Mouse (Mus musculus) stomach, embryonic 14.5 days (tissue): Measurements from ENCODE around the gene Itga10. TPM values are rescaled to one million over a fixed set of nuclear protein-coding genes. Genes with fewer than 3 reads are reported as not detected.

Experiments
- ATAC-seq: fragments of 200-750 bp; cut with Nextera tagmentation; 2 replicates; pipeline ENCODE4 v1.8.0; 2017; ENCODE audit warnings: low read depth, moderate TSS enrichment; ENCODE audit not compliant: insufficient number of reproducible peaks, insufficient read depth, low FRiP score
- H3K27ac ChIP-seq: fragments of 300-500 bp; sonication (generic); 2 replicates; pipeline ENCODE4 v1.5.1; 2014; ENCODE audit warnings: mild to moderate bottlenecking, low read length, moderate library complexity, mixed read lengths
- H3K27me3 ChIP-seq: fragments of 300-500 bp; sonication (generic); 2 replicates; pipeline ENCODE4 v1.6.1; 2014; ENCODE audit warnings: low read length, control low read depth, mixed read lengths; ENCODE audit not compliant: control insufficient read depth, insufficient read depth
- H3K36me3 ChIP-seq: fragments of 300-500 bp; sonication (generic); 2 replicates; pipeline ENCODE4 v1.6.1; 2014; ENCODE audit warnings: mild to moderate bottlenecking, control low read depth, low read length, moderate library complexity, mixed read lengths; ENCODE audit not compliant: control insufficient read depth, insufficient read depth
- H3K4me1 ChIP-seq: fragments of 300-500 bp; sonication (generic); 2 replicates; pipeline ENCODE4 v1.6.1; 2014; ENCODE audit warnings: low read length, control low read depth, mixed read lengths; ENCODE audit not compliant: control insufficient read depth, insufficient read depth
- H3K4me2 ChIP-seq: fragments of 300-500 bp; sonication (generic); replicated peaks from 2 replicates; pipeline ENCODE4 v1.6.1; 2014; ENCODE audit warnings: low read depth, low read length, control low read depth
- H3K4me3 ChIP-seq: fragments of 300-500 bp; sonication (generic); 2 replicates; pipeline ENCODE4 v1.5.1; 2014; ENCODE audit warnings: low read depth, low read length, control low read depth
- H3K9ac ChIP-seq: fragments of 300-500 bp; sonication (generic); replicated peaks from 2 replicates; pipeline ENCODE4 v1.6.1; 2014; ENCODE audit warnings: low read depth, mild to moderate bottlenecking, control low read depth, low read length, moderate library complexity, mixed read lengths
- H3K9me3 ChIP-seq: fragments of 300-500 bp; sonication (generic); 2 replicates; pipeline ENCODE4 v1.6.1; 2016; ENCODE audit warnings: low read depth, low read length, control low read depth; ENCODE audit not compliant: control insufficient read depth
- WGBS: fragments of 180-500 bp; shearing (Covaris S2); extraction: QIAGEN DNeasy Blood & Tissue Kit; methylation state at CpG from one replicate; pipeline ENCODE4 v1.1.7; 2014; 5-methylcytosine and 5-hydroxymethylcytosine counted together
- polyA plus RNA-seq: library from polyadenylated mRNA; unstranded; fragments of >200 nt; fragmentation: Nextera tagmentation; extraction: Ambion mirVana; gene quantifications from 2 replicates; pipeline ENCODE4 v1.2.1, GENCODE M21; 2014

Gene Itga10
- polyA plus RNA-seq, 1 experiment from 2014 or later = 1.00 TPM

DNA sequence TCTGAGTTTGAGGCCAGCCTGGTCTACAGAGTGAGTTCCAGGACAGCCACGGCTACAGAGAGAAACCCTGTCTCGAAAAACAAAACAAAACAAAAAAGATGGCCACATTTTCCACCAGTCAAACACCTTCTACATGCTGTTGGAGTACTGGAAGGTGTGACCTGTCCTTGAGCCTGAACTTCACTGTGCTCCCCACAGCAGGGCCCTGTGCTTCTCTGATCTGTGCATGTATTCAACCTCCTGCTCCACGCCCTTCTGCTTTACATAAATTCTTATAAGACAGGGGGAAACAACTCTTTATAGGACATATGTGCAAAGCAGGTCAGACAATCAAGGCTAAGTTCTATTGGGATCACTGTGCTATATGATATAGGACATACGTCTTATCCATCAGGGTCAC, 22.2 kb upstream of the Itga10 start:
- Histone ChIP-seq H3K27me3 (no peaks in the 10 kb centered on the region), H3K4me1 (no peaks in the 10 kb centered on the region), H3K9ac (no peak overlapping the region), H3K27ac (no peak overlapping the region), H3K4me3 (no peak overlapping the region), H3K9me3 (no peaks in the 10 kb centered on the region), H3K4me2 (no peak overlapping the region), H3K36me3 (peaks cover 44% of the 10 kb centered on the region)
- no peak for ATAC-seq
- 94% methylated on average over 4 of the region's 4 CpGs for WGBS

- Histone ChIP-seq H3K4me1 (peaks cover 6% of the 10 kb centered on the region; the same call in 1 of the 2 replicates), H3K9me3 (no peaks in the 10 kb centered on the region), H3K27ac (peak within 1 kb of the TSS; percentile 78), H3K4me2 (peak within 1 kb of the TSS; percentile 72), H3K36me3 (peaks cover 25% of the 10 kb centered on the region), H3K9ac (peak within 1 kb of the TSS; percentile 57), H3K27me3 (no peaks in the 10 kb centered on the region), H3K4me3 (peak within 1 kb of the TSS; percentile 78)
- ATAC-seq = peak; percentile 95
- under 1% methylated on average over 48 of the region's 48 CpGs for whole genome bisulfite sequencing
Measured at GRCm38 (mm10) chr3:96629729-96630600, 15.4 kb upstream of the Itga10 start, which contains the start of gene Rbm8a. Gene Rbm8a, plus strand, starts transcription at chr3:96629933.

DNA sequence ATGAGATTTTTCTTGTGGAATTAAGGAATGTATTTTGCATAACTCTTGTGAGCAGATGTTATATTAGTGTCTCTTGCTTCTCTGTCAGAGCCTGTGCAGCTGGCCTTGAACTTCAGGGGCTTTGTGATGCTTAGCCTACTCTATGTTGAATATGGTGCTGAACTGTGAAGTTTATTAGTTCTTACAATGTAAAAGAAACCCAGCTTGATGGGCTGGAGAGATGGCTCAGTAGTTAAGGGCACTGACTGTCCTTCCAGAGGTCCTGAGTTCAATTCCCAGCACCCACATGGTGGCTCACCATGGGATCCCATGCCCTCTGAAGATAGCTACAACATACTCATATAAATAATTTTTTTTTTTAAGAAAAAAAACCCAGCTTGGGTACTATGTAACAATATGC, 13.3 kb upstream of the Itga10 start:
- ATAC-seq = no peak
- H3K4me2 ChIP-seq = no peak overlapping the region
- peaks cover 12% of the 10 kb centered on the region for H3K4me1 ChIP-seq
- no peak overlapping the region for H3K4me3 ChIP-seq
- H3K27ac ChIP-seq = no peak overlapping the region
- no peaks in the 10 kb centered on the region for H3K27me3 ChIP-seq
- H3K36me3 ChIP-seq = peaks cover 21% of the 10 kb centered on the region
- H3K9ac ChIP-seq = no peak overlapping the region
- H3K9me3 ChIP-seq = no peaks in the 10 kb centered on the region

DNA sequence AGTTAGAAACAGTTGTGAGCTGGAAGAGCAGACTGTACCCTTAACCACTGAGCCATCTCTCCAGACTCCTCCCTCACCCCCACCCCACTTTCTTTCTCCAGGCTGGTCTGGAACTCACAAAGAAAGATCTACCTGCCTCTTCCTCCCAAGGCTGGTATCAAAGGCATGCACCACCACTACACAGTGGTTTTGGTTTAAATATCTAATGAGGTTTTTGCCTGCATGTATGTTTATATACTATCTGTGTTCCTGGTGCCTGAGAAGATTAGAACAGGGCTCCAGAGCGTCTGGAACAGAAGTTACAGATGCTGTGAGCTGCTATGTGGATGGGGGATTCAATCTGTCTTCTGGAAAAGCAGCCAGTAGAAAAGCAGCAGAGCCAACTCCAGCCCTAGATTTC, 11.4 kb upstream of the Itga10 start:
- no peak for ATAC-seq
- WGBS = 72% methylated on average over 1 of the region's 1 CpGs
- H3K27me3 ChIP-seq = no peaks in the 10 kb centered on the region

GRCm38 (mm10) chr3:96634928-96635879, 10.2 kb upstream of the Itga10 start, which contains the start of the genes Pex11b and Gm42957:
Gene Pex11b, plus strand, starts transcription at chr3:96635376.
Gene Gm42957, plus strand, starts transcription at chr3:96635474.
- Histone ChIP-seq H3K4me3 (peak within 1 kb of the TSS; percentile 45), H3K36me3 (peaks cover 42% of the 10 kb centered on the region), H3K27ac (peak within 1 kb of the TSS; percentile 82), H3K4me2 (peak within 1 kb of the TSS; percentile 54), H3K9me3 (no peaks in the 10 kb centered on the region), H3K9ac (peak within 1 kb of the TSS; percentile 43), H3K4me1 (peaks cover 12% of the 10 kb centered on the region), H3K27me3 (no peaks in the 10 kb centered on the region)
- WGBS = 2% methylated on average over 60 of the region's 60 CpGs
- ATAC-seq = peak; percentile 93

More for the DNA sequence above, 11.4 kb upstream of the Itga10 start:
- Histone ChIP-seq H3K9me3 (no peaks in the 10 kb centered on the region), H3K9ac (no peak overlapping the region), H3K36me3 (peaks cover 31% of the 10 kb centered on the region), H3K4me2 (no peak overlapping the region), H3K4me1 (peaks cover 12% of the 10 kb centered on the region), H3K4me3 (no peak overlapping the region), H3K27ac (no peak overlapping the region)

- Histone ChIP-seq H3K27me3 (no peaks in the 10 kb centered on the region), H3K9me3 (no peaks in the 10 kb centered on the region), H3K36me3 (peaks cover 43% of the 10 kb centered on the region), H3K4me1 (peaks cover 10% of the 10 kb centered on the region), H3K4me2 (peak overlapping the region; percentile 54), H3K27ac (peak overlapping the region; percentile 82; the same call in 1 of the 2 replicates), H3K9ac (peak overlapping the region; percentile 43), H3K4me3 (peak overlapping the region; percentile 45)
- no peak for ATAC-seq
- WGBS = 8% methylated on average over 15 of the region's 15 CpGs
Measured at GRCm38 (mm10) chr3:96635906-96636305, 9.5 kb upstream of the Itga10 start.

DNA sequence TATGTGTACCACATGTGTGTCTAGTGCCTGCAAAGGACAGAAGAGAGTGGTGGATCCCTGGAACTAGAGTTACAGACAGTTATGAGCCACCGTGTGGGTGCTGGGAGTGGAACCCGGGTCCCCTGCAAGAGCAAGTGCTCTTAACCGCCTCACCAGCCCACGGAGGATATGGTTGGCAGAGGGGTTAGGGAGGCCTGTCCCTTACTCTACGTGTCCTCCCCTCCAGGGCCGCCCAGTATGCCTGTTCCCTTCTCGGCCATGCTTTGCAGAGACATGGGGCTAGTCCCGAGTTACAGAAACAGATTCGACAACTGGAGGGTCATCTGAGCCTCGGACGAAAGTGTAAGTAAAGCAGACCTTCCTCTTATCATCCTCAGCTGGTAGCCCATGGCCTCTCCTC, 8.9 kb upstream of the Itga10 start:
- Histone ChIP-seq H3K4me1 (peaks cover 10% of the 10 kb centered on the region), H3K36me3 (peaks cover 44% of the 10 kb centered on the region), H3K4me3 (peak overlapping the region; percentile 45), H3K27me3 (no peaks in the 10 kb centered on the region), H3K9ac (peak overlapping the region; percentile 43; the same call in 1 of the 2 replicates), H3K27ac (no peak overlapping the region), H3K9me3 (no peaks in the 10 kb centered on the region), H3K4me2 (peak overlapping the region; percentile 54)
- WGBS = 69% methylated on average over 11 of the region's 11 CpGs
- ATAC-seq = no peak

- Histone ChIP-seq H3K4me3 (no peak overlapping the region), H3K4me1 (peaks cover 10% of the 10 kb centered on the region), H3K9ac (no peak overlapping the region), H3K27me3 (no peaks in the 10 kb centered on the region), H3K9me3 (no peaks in the 10 kb centered on the region), H3K36me3 (peaks cover 36% of the 10 kb centered on the region), H3K4me2 (no peak overlapping the region), H3K27ac (no peak overlapping the region)
- no peak for ATAC-seq
- 86% methylated on average over 1 of the region's 1 CpGs for WGBS
Measured at GRCm38 (mm10) chr3:96639219-96639618, 6.2 kb upstream of the Itga10 start.
